Mouse (Mus musculus) c-Kit-positive CD71-negative TER-119-negative erythroid progenitor cells, embryonic 14.5 days (primary cell): ENCODE measurements around the gene Wdr31.
A peak's percentile ranks its signal among the peaks of the same experiment; 100 is the strongest.

Experiments used
- DNase-seq: peaks from one replicate; pipeline ENCODE4 v3.0.0-alpha.2; 2013; ENCODE audit warnings: low read depth

Wdr31 gene

GRCm38 (mm10) chr4:62439793-62440192, 30.9 kb downstream of the Wdr31 start:
- no peak for DNase-seq

DNA sequence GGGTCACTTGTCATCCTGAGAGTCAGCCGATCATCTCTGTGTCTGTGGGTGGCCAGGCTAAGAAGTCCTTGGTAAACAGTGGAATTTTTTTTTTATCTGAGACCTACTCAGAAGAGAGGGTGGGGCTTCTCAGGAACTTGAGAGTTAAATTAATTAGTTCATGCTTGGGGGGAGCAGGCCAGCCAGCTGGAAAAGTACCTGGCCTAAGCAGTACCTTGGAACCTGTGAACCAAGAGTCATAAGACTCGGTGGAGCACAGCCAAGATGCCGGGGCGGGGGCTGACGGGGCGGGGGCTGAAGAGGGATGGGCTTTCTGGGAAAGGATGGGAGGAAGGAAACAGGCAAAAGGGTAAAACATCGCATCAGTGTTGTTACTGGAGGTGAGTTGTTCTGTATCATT, 32.8 kb downstream of the Wdr31 start:
- DNase-seq, result no peak

- no peak for DNase-seq
Observed at GRCm38 (mm10) chr4:62437256-62437778, 33.4 kb downstream of the Wdr31 start.

- no peak for DNase-seq
Observed at GRCm38 (mm10) chr4:62435081-62435480, 35.6 kb downstream of the Wdr31 start, which contains the start of gene Rnf183. TSS of gene Rnf183 (minus strand) at chr4:62435252.

- DNase-seq, result no peak
Observed at GRCm38 (mm10) chr4:62433939-62434870, 36.5 kb downstream of the Wdr31 start.

- DNase-seq, result no peak
Observed at GRCm38 (mm10) chr4:62431522-62431921, 39.2 kb downstream of the Wdr31 start.

DNA sequence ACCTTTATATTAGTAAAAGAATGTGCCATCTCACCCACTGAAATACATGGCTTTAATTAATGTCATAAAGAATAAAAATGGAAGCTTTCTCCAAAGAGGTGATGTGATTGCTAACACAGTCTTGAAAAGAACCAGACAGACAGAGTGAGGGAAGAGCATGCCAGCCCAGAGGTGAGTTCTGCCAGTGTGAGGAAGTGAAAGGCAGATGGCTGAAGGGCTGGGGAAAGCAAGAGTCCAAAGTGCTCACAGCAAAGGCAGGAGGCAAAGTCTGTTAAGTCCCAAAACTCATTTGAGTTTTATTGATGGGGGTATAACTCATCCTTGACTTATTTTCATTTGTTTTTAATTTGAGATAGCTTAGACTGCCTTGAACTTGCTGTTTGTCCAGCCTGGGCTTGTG, 40.0 kb downstream of the Wdr31 start:
- DNase-seq, result no peak

GRCm38 (mm10) chr4:62429616-62430015, 41.1 kb downstream of the Wdr31 start:
- DNase-seq, result no peak

GRCm38 (mm10) chr4:62427978-62428758, 42.5 kb downstream of the Wdr31 start:
- DNase-seq, result no peak

GRCm38 (mm10) chr4:62425891-62426290, 44.8 kb downstream of the Wdr31 start:
- no peak for DNase-seq

GRCm38 (mm10) chr4:62419091-62419490, 51.6 kb downstream of the Wdr31 start:
- DNase-seq, result no peak

GRCm38 (mm10) chr4:62418448-62418847, 52.2 kb downstream of the Wdr31 start:
- DNase-seq, result no peak

- DNase-seq, result no peak
Observed at GRCm38 (mm10) chr4:62411606-62412005, 59.1 kb downstream of the Wdr31 start.

DNA sequence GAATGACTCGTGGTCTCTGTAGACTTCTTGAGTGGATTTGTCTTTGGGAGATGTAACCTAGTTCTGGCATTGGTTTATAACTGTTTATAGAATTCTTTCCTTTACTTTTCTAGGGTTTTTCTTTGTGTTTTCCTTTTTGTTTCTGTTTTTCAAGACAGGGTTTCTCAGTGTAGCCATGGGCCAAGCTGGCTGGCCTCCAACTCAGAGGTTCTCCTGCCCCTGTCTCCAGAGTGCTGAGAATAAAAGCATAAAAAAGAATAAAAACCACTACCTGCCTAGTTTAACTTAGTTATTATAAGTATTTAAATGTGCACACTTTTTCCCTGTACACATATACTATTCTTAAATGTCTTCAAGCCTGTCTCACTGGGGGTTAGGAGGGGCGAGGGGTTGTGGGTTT, 60.4 kb downstream of the Wdr31 start:
- no peak for DNase-seq

DNA sequence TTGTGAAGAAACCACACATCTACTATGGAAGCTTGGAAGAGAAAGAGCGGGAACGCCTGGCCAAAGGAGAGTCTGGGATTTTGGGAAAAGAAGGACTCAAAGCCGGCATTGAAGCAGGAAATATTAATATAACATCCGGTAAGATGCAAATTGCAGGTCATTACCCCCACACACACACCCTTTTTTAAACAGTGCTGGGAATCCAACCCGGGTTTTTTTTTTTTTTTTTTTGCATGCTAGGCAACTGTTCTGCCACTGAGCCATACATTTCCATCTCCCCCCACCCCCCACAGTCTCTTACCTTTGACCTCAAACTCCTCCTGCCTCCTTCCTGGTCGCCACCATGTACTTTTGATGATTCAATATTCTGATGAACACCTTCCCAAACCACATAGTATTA, 61.1 kb downstream of the Wdr31 start:
- no peak for DNase-seq

GRCm38 (mm10) chr4:62408601-62409282, 62.0 kb downstream of the Wdr31 start, which contains the start of the genes Cdc26 and Prpf4:
TSS of gene Cdc26 (minus strand) at chr4:62408642.
TSS of gene Prpf4 (plus strand) at chr4:62408797.
- DNase-seq, result peak; percentile 97

- peak; percentile 55 for DNase-seq
Observed at GRCm38 (mm10) chr4:62407730-62408582, 62.7 kb downstream of the Wdr31 start.

DNA sequence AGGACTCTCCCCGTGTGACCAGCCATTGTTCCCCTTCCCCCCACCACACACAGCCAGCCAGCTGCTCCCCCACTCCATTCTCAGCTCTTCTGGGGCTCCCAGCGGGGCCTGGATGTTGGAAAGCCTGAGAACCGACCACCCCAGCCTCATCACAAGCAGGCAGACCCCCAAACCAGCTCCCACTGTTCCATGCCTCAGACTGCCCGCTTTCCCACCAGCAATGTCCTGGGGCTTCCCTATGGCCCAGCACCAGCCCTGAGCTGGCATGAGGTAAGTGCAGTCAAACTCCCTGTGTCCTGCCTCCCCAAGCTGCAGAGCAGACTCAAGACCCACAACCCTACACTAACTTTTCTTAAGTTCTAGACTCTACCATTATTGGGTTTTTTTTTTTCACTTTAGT, 64.6 kb downstream of the Wdr31 start:
- no peak for DNase-seq

DNA sequence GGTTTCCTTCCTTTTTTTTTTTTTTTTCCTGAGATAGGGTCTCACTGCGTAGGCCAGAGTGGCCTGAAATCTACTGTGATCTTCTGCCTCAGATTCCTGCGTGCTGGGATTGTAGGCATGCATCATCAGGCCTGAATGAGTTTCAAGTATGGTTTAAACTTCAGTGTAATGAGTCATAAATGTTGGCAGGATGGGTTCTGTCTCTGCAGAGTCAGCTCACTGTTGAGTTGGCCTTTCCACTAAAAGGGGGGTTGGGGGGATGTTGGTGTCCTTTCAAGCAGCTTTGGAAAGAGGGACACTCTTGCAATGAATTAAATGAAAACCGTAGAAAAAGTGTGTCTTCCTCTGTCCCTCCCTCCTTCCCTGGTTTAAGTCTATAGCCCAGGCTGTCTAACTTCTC, 71.7 kb downstream of the Wdr31 start:
- no peak for DNase-seq
